Mouse (Mus musculus) brain, embryonic 14.5 days (tissue): ENCODE data around the gene Vmn1r178. TPM values are rescaled to one million over a fixed set of nuclear protein-coding genes. Genes with fewer than 3 reads are reported as not detected.
"Not testable (repeated sequence)": the region's sequence is repeated elsewhere in the genome, so short reads cannot be mapped to it uniquely, and the experiment has no call there.

Experiments
- DNase-seq: peaks from one replicate; pipeline ENCODE4 v3.0.0-alpha.2; 2011; ENCODE audit warnings: low read depth
- CTCF ChIP-seq: fragments of 200-500 bp; IDR thresholded peaks from 2 replicates; pipeline ENCODE4 v1.5.1; 2012; ENCODE audit warnings: inconsistent platforms, mild to moderate bottlenecking, moderate library complexity, borderline replicate concordance; ENCODE audit not compliant: insufficient read depth, insufficient read length; ENCODE audit errors: extremely low read depth
- POLR2A ChIP-seq: fragments of 200-500 bp; IDR thresholded peaks from 2 replicates; pipeline ENCODE4 v1.6.1; 2012; ENCODE audit warnings: mild to moderate bottlenecking, inconsistent platforms, borderline replicate concordance; ENCODE audit not compliant: poor library complexity, insufficient read depth, insufficient read length, severe bottlenecking; ENCODE audit errors: extremely low read depth
- polyA plus RNA-seq: library from polyadenylated mRNA; depleted of rRNA; stranded (reverse); fragments of >200 nt; gene quantifications from 2 replicates; pipeline ENCODE4 v1.2.3, GENCODE M21; 2012; rRNA removed

Vmn1r178 gene
- not detected in 2 replicates for polyA plus RNA-seq

DNA sequence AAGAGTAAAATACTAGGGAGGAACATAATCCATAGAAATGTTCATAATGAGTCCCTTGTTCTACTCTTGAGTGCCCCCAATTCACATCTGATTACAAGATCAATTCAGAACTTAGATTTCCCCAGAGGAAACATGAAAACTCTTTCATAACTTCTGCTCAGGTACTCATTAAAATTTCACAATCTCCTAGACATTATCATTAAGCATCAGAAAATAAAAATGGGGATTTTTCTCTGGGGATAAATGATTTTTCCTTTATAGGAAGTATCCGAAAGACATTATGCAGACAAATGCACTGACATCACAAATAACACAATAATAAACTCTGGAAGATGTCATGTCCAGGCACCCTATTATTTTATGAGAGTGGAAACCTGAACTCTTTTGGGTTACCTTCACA lies at the start of gene Vmn1r178:
Gene Vmn1r178 (plus strand): TSS at position 301 of the 400 bp plus-strand sequence.
- no peak for TF ChIP-seq CTCF
- TF ChIP-seq POLR2A = no peak

DNA sequence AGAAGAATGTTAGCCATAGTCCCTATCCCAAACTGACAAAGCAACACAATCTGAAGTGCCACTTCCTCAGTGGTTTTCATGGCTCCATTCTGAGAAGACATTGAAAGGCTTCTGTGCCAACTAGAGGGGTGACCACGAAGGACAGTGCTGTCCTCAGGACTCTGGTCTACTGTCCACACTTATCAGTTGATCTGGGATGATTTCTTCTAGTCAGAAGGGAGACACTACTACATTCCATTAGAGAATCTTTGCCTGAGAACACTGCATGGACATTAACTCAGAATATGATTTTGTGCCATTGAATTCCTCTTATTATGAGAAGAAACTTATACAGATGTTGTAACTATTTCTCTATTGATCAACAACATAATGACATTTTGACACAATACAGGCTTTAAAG lies 25.5 kb upstream of the Vmn1r178 start, which contains the start of gene Vmn1r177:
Gene Vmn1r177 (minus strand): TSS at position 101 of the 400 bp plus-strand sequence.
- DNase-seq = not testable (repeated sequence)

More for the DNA sequence above, at the start of gene Vmn1r178:
- DNase-seq = no peak

DNA sequence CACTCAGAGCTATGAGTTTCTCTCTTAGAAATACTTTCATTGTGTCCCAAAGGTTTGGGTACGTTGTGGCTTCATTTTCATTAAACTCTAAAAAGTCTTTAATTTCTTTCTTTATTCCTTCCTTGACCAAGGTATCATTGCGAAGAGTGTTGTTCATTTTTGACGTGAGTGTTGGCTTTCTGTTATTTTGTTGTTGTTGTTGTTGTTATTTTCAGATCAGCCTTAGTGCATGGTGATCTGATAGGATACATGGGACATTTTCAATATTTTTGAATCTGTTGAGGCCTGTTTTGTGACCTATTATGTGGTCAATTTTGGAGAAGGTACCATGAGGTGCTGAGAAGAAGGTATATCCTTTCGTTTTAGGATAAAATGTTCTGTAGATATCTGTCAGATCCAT lies 14.9 kb upstream of the Vmn1r178 start:
- DNase-seq = not testable (repeated sequence)

DNA sequence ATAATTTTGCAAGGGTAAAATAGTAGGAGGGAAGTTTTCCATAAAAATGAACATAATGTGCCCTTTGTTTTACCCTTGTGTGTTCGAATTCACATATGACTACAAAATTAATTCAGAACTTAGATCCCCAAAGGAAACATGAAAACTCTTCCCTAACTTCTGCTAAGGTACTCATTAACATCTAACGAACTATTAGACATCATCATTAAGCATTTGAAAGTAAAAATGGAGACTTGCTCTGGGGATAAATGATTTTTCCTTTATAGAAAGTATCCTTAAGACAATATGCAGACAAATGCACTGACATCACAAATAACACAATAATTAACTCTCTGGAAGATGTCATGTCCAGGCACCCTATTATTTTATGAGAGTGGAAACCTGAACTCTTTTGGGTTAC lies 34.9 kb downstream of the Vmn1r178 start, which contains the start of gene Vmn1r179:
Gene Vmn1r179 (plus strand): TSS at position 301 of the 400 bp plus-strand sequence.
- no peak for DNase-seq
- TF ChIP-seq CTCF = no peak
- no peak for TF ChIP-seq POLR2A

Other genes starting within 250 kb of the Vmn1r178 start
- not detected in 2 replicates for gene Vmn1r172, start 233.7 kb upstream of the Vmn1r178 start, polyA plus RNA-seq
- gene Vmn1r173, start 191.3 kb upstream of the Vmn1r178 start, polyA plus RNA-seq = not detected in 2 replicates
- gene Vmn1r174, start 139.7 kb upstream of the Vmn1r178 start, polyA plus RNA-seq = not detected in 2 replicates
- not detected in 2 replicates for gene Vmn1r175, start 81.4 kb upstream of the Vmn1r178 start, polyA plus RNA-seq
- not detected in 2 replicates for gene Vmn1r176, start 54.6 kb upstream of the Vmn1r178 start, polyA plus RNA-seq
- gene Vmn1r177, start 25.6 kb upstream of the Vmn1r178 start, polyA plus RNA-seq = not detected in 2 replicates
- gene Vmn1r179, start 35.0 kb downstream of the Vmn1r178 start, polyA plus RNA-seq = not detected in 2 replicates
- not detected in 2 replicates for gene Vmn1r180, start 58.6 kb downstream of the Vmn1r178 start, polyA plus RNA-seq
- not detected in 2 replicates for gene Vmn1r181, start 82.6 kb downstream of the Vmn1r178 start, polyA plus RNA-seq
- not detected in 2 replicates for gene V1rd19, start 109.7 kb downstream of the Vmn1r178 start, polyA plus RNA-seq
- gene Vmn1r183, start 161.2 kb downstream of the Vmn1r178 start, polyA plus RNA-seq = not detected in 2 replicates
- 35.8 and 39.9 TPM in 2 replicates for gene Zfp180, start 189.9 kb downstream of the Vmn1r178 start, polyA plus RNA-seq
- gene Zfp112, start 220.3 kb downstream of the Vmn1r178 start, polyA plus RNA-seq = 5.7 and 6.0 TPM in 2 replicates
- gene Zfp235, start 242.2 kb downstream of the Vmn1r178 start, polyA plus RNA-seq = 16.3 and 18.2 TPM in 2 replicates